Mouse (Mus musculus) limb, embryonic 14.5 days (tissue): Measurements from ENCODE around the gene BC029722. TPM values are rescaled to one million over a fixed set of nuclear protein-coding genes. Genes with fewer than 3 reads are reported as not detected.

Experiments
- ATAC-seq: fragments of 200-750 bp; cut with Nextera tagmentation; 2 replicates; pipeline ENCODE4 v1.8.0; 2017; ENCODE audit warnings: low read depth, moderate number of reproducible peaks, moderate TSS enrichment; ENCODE audit not compliant: low FRiP score
- DNase-seq: peaks from one replicate; pipeline ENCODE4 v3.0.0-alpha.2; 2015; ENCODE audit warnings: low spot score
- H3K27ac ChIP-seq: fragments of 300-500 bp; sonication (generic); replicated peaks from 2 replicates; pipeline ENCODE4 v1.5.1; 2014; ENCODE audit warnings: low read depth, mild to moderate bottlenecking, low read length, moderate library complexity, mixed read lengths
- H3K27me3 ChIP-seq: fragments of 300-500 bp; sonication (generic); 2 replicates; pipeline ENCODE4 v1.6.1; 2014; ENCODE audit warnings: low read length, mixed read lengths; ENCODE audit not compliant: control insufficient read depth, insufficient read depth
- H3K36me3 ChIP-seq: fragments of 300-500 bp; sonication (generic); 2 replicates; pipeline ENCODE4 v1.6.1; 2014; ENCODE audit warnings: mild to moderate bottlenecking, low read length, moderate library complexity, mixed read lengths; ENCODE audit not compliant: control insufficient read depth, insufficient read depth
- H3K4me1 ChIP-seq: fragments of 300-500 bp; sonication (generic); 2 replicates; pipeline ENCODE4 v1.6.1; 2014; ENCODE audit warnings: antibody characterized with exemption, low read length, mixed read lengths; ENCODE audit not compliant: control insufficient read depth, insufficient read depth
- H3K4me2 ChIP-seq: fragments of 300-500 bp; sonication (generic); replicated peaks from 2 replicates; pipeline ENCODE4 v1.6.1; 2014; ENCODE audit warnings: low read depth, mild to moderate bottlenecking, low read length, moderate library complexity; ENCODE audit not compliant: severe bottlenecking
- H3K4me3 ChIP-seq: fragments of 300-500 bp; sonication (generic); replicated peaks from 2 replicates; pipeline ENCODE4 v1.5.1; 2014; ENCODE audit warnings: low read length
- H3K9ac ChIP-seq: fragments of 300-500 bp; sonication (generic); 2 replicates; pipeline ENCODE4 v1.6.1; 2014; ENCODE audit warnings: mild to moderate bottlenecking, low read depth, low read length, moderate library complexity; ENCODE audit not compliant: severe bottlenecking
- H3K9me3 ChIP-seq: fragments of 300-500 bp; sonication (generic); 2 replicates; pipeline ENCODE4 v1.6.1; 2016; ENCODE audit warnings: low read length; ENCODE audit not compliant: control insufficient read depth
- POLR2A ChIP-seq: fragments of 200-500 bp; IDR thresholded peaks from 2 replicates; pipeline ENCODE4 v1.8.0; 2012; ENCODE audit warnings: inconsistent platforms, mild to moderate bottlenecking, moderate library complexity, borderline replicate concordance; ENCODE audit not compliant: insufficient read depth, insufficient read length; ENCODE audit errors: extremely low read depth
- WGBS: fragments of 180-500 bp; shearing (Covaris S2); extraction: QIAGEN DNeasy Blood & Tissue Kit; methylation state at CpG from one replicate; pipeline ENCODE4 v1.1.7; 2014; 5-methylcytosine and 5-hydroxymethylcytosine counted together
- polyA plus RNA-seq, 2 experiments: library from polyadenylated mRNA; depleted of rRNA in 1 of 2; stranded (reverse) in 1 of 2; unstranded in 1 of 2; fragments of >200 nt; fragmentation: Nextera tagmentation in 1 of 2; extraction: Ambion mirVana in 1 of 2; gene quantifications; 2 replicates each; pipeline versions ENCODE4 v1.2.1 to v1.2.3; 2012 to 2014

BC029722 gene
- polyA plus RNA-seq, 2 experiments: 14.1 to 20.6 TPM

DNA sequence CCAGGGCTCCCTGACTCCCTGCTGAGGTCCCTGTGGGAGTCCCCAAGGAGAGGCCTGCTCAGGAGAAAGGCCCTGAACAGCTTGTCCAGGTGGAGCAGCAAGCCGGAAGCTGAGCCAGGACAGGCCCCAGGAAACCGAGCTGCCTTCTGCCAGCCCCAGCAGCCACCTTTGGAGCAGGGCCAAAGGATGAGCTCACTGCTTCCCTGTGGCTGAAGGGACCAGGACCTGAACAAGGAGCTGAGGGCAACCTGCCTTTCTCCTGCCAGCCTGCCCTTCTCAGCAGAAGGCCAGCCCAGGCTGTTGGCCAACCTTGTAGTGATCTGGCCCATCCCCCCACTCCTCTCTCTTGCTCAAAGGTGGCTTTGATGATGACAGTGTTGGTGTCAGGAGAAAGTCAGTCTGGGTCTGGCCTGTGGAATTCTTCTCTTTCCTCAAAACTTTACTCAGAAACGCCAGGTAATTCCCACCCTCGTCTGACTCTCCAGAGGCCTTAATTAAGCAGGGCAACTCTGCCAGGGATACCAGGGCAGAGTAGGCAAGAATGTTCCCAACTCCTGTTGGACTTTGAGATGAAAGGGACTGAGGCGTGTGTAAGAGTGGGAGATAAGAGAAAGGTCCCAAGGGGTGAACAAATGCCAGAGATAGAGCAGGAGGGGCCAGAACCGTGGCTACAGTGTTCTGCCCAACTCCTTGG lies 13.8 kb downstream of the BC029722 start:
- no peaks in the 10 kb centered on the region for H3K4me1 ChIP-seq
- no peak overlapping the region for H3K27ac ChIP-seq
- H3K4me2 ChIP-seq: no peak overlapping the region
- no peak overlapping the region for H3K9ac ChIP-seq
- no peak overlapping the region for H3K4me3 ChIP-seq
- no peaks in the 10 kb centered on the region for H3K27me3 ChIP-seq
- H3K9me3 ChIP-seq: no peaks in the 10 kb centered on the region
- no peak for ATAC-seq
- DNase-seq: no peak
- TF ChIP-seq POLR2A: no peak
- WGBS: 40% methylated on average over 6 of the region's 6 CpGs
- H3K36me3 ChIP-seq: no peaks in the 10 kb centered on the region

- ATAC-seq (no peak), DNase-seq (no peak)
- H3K4me1 ChIP-seq: no peaks in the 10 kb centered on the region
- H3K27ac ChIP-seq: no peak overlapping the region
- H3K27me3 ChIP-seq: no peaks in the 10 kb centered on the region
- no peaks in the 10 kb centered on the region for H3K36me3 ChIP-seq
- WGBS: 62% methylated on average over 5 of the region's 5 CpGs
- no peak for TF ChIP-seq POLR2A
- H3K4me3 ChIP-seq: no peak overlapping the region
- no peaks in the 10 kb centered on the region for H3K9me3 ChIP-seq
- H3K4me2 ChIP-seq: no peak overlapping the region
- no peak overlapping the region for H3K9ac ChIP-seq
Observed at GRCm38 (mm10) chr2:155804053-155804452, 15.2 kb downstream of the BC029722 start.

DNA sequence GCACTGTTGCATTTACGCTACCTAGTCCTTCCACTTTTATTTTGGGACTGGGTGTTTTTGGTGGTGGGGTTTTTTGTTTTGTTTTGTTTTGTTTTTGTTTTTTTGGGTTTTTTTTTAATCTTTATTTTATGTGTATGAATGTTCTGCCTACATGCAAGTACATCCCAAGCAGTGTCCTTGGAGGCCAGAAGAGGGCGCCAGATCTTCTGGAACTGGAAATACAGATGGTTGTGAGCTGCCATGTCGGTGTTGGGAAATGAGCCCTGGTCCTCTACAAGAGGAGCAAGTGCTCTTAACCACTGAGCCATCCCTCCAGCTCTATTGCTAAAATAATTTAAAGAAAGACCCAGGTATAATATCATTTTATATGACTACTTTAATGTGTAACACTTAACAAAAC lies 16.5 kb downstream of the BC029722 start:
- H3K4me1 ChIP-seq: no peaks in the 10 kb centered on the region
- no peaks in the 10 kb centered on the region for H3K36me3 ChIP-seq
- ATAC-seq (no peak), DNase-seq (no peak)
- no peak overlapping the region for H3K4me2 ChIP-seq
- H3K27ac ChIP-seq: no peak overlapping the region
- no peak for TF ChIP-seq POLR2A
- no peak overlapping the region for H3K4me3 ChIP-seq
- no peak overlapping the region for H3K9ac ChIP-seq
- H3K27me3 ChIP-seq: no peaks in the 10 kb centered on the region
- 58% methylated on average over 3 of the region's 3 CpGs for WGBS
- H3K9me3 ChIP-seq: no peaks in the 10 kb centered on the region

GRCm38 (mm10) chr2:155798613-155799012 lies 20.6 kb downstream of the BC029722 start:
- WGBS: 63% methylated on average over 3 of the region's 3 CpGs
- H3K4me3 ChIP-seq: no peak overlapping the region
- H3K9ac ChIP-seq: no peak overlapping the region
- no peaks in the 10 kb centered on the region for H3K4me1 ChIP-seq
- TF ChIP-seq POLR2A: no peak
- DNase-seq (no peak), ATAC-seq (no peak)
- no peaks in the 10 kb centered on the region for H3K27me3 ChIP-seq
- no peak overlapping the region for H3K4me2 ChIP-seq
- H3K9me3 ChIP-seq: no peaks in the 10 kb centered on the region
- H3K27ac ChIP-seq: no peak overlapping the region
- no peaks in the 10 kb centered on the region for H3K36me3 ChIP-seq

DNA sequence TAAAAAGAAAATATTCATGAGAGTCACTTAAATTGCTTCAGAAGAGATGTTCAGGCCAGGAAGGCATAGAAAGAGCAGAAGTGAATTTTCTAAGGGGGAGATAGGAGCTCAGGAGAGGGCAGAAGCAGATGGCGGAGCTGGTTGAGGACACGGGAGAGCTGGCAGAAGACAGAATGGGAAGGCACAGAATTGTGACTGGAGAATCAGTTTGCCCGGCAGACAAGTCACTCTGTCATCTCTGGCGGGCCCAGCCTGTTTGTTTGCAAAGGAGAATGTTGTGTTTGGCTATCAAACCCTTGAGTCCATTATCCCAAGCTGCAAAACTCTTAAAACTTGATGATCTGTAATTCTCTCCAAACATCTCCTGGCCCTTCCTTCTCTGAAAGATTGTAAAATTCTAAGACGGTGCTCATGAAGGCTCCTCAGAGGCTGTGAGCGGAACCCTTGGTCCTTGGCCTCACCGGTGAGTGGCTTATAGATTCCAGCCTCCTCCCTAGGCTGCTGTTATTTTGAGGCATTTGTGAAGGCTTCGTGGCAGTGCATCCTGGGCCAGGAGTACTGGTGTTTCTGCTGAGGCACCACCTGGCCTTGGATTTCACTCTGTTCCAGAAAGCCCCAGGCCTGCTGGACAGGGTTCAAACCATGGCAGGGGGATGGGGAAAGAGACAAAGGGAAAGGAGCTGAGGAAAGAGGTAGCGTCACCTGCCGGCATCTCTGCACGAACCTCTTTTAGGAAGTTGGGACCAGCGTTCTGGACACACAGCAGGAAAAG lies 24.4 kb downstream of the BC029722 start:
- H3K27ac ChIP-seq: no peak overlapping the region
- no peak for TF ChIP-seq POLR2A
- DNase-seq: no peak
- no peak overlapping the region for H3K4me2 ChIP-seq
- H3K36me3 ChIP-seq: no peaks in the 10 kb centered on the region
- no peaks in the 10 kb centered on the region for H3K27me3 ChIP-seq
- 80% methylated on average over 12 of the region's 12 CpGs for WGBS
- no peak overlapping the region for H3K4me3 ChIP-seq
- no peaks in the 10 kb centered on the region for H3K9me3 ChIP-seq
- no peak for ATAC-seq
- H3K9ac ChIP-seq: no peak overlapping the region
- no peaks in the 10 kb centered on the region for H3K4me1 ChIP-seq
